Mouse (Mus musculus) lung, postnatal 0 days (tissue): ENCODE results near the gene Cldn13.

Experiments
- CTCF ChIP-seq: IDR thresholded peaks from 2 replicates; pipeline ENCODE4 v1.5.1; 2016; ENCODE audit warnings: antibody characterized with exemption, mild to moderate bottlenecking
- EP300 ChIP-seq: IDR thresholded peaks from 2 replicates; pipeline ENCODE4 v1.6.1; 2016; ENCODE audit warnings: antibody characterized with exemption, mild to moderate bottlenecking, control low read depth

DNA sequence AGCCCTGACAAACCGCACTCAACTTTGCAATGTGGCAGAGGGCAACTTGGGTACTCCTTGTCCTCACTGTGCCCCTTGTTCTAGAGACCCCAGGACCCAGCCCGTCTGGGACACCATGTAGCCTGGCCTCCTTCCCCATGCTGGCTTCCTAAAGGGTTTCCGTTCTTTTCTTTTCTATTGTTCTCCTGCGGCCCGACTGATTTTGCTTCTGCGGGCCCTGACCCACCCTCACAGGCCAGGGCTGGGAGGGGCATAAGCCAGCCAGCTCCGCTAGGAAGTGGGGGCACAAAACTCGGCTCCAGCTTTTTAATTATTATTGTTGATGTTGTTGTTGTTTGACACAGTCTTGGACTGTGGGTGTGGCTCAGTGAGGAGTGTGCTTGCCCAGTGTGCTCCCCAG is 23.8 kb downstream of the Cldn13 start:
- TF ChIP-seq CTCF (no peak), EP300 (peak; percentile 98)
